Mouse (Mus musculus) brain, adult 2 months (tissue): Measurements from ENCODE around the gene Zfp819.
"Not testable (repeated sequence)": the region's sequence is repeated elsewhere in the genome, so short reads cannot be mapped to it uniquely, and the experiment has no call there.

ENCODE experiments used
- DNase-seq: peaks from one replicate; pipeline ENCODE4 v3.0.0; 2011; ENCODE audit warnings: low read depth, low spot score

The Zfp819 gene

GRCm38 (mm10) chr7:43642587-43642986 lies 35.6 kb downstream of the Zfp819 start:
- DNase-seq, result no peak

GRCm38 (mm10) chr7:43643046-43643652 lies 36.2 kb downstream of the Zfp819 start:
- no peak for DNase-seq

- DNase-seq, result no peak
These were observed 45.7 kb downstream of the Zfp819 start for GRCm38 (mm10) chr7:43652683-43653082.

- no peak for DNase-seq
These were observed 47.5 kb downstream of the Zfp819 start for GRCm38 (mm10) chr7:43654519-43654918.

GRCm38 (mm10) chr7:43656232-43656631 lies 49.3 kb downstream of the Zfp819 start:
- DNase-seq, result no peak

- DNase-seq, result no peak
These were observed 53.0 kb downstream of the Zfp819 start, which contains the start of gene Siglece for GRCm38 (mm10) chr7:43660002-43660401. TSS of gene Siglece (minus strand) at chr7:43660161.

GRCm38 (mm10) chr7:43662804-43663203 lies 55.8 kb downstream of the Zfp819 start:
- DNase-seq, result no peak

GRCm38 (mm10) chr7:43667221-43667620 lies 60.3 kb downstream of the Zfp819 start:
- DNase-seq, result not testable (repeated sequence)
